Mouse (Mus musculus) spleen, adult 2 months (tissue): ENCODE measurements around the gene Riox1.

ENCODE experiments used
- CTCF ChIP-seq: fragments of 200-500 bp; IDR thresholded peaks from 2 replicates; pipeline ENCODE4 v1.5.1; 2011; ENCODE audit warnings: mild to moderate bottlenecking, inconsistent platforms; ENCODE audit not compliant: insufficient read depth, insufficient read length, insufficient replicate concordance; ENCODE audit errors: extremely low read depth
- POLR2A ChIP-seq: fragments of 200-500 bp; IDR thresholded peaks from 2 replicates; pipeline ENCODE4 v1.6.1; 2011; ENCODE audit warnings: low read depth, low read length, inconsistent platforms

DNA sequence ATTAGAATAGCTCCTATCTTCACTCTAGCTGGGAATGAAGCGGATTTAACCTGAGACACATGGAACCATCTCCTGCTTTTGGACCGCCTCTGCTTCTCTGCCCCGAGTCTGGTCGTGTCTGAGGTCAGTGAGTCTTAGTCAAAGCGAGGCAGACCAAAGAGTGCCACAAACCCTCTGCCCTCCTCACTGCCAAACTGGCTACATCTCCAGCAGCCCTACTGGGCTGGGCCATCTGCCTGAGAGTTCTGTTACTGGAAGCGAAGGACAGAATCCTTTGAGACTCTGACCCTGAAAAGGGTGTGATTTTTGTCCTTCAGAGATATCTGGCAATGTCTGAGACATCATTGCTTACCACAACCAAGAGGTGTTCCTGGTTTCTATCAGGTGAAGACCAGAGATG, 28.5 kb downstream of the Riox1 start:
- TF ChIP-seq POLR2A: no peak
- TF ChIP-seq CTCF: no peak
